Mouse (Mus musculus) cerebellum, adult 2 months (tissue): ENCODE measurements around the gene Tbck.

Experiments
- CTCF ChIP-seq: fragments of 200-500 bp; IDR thresholded peaks from 2 replicates; pipeline ENCODE4 v1.5.1; 2011; ENCODE audit warnings: low read depth, mild to moderate bottlenecking, control low read depth, low read length, moderate library complexity, borderline replicate concordance; ENCODE audit not compliant: insufficient read depth
- POLR2A ChIP-seq: fragments of 200-500 bp; IDR thresholded peaks from 2 replicates; pipeline ENCODE4 v1.6.1; 2011; ENCODE audit warnings: low read length, control low read depth, borderline replicate concordance; ENCODE audit not compliant: insufficient read depth

DNA sequence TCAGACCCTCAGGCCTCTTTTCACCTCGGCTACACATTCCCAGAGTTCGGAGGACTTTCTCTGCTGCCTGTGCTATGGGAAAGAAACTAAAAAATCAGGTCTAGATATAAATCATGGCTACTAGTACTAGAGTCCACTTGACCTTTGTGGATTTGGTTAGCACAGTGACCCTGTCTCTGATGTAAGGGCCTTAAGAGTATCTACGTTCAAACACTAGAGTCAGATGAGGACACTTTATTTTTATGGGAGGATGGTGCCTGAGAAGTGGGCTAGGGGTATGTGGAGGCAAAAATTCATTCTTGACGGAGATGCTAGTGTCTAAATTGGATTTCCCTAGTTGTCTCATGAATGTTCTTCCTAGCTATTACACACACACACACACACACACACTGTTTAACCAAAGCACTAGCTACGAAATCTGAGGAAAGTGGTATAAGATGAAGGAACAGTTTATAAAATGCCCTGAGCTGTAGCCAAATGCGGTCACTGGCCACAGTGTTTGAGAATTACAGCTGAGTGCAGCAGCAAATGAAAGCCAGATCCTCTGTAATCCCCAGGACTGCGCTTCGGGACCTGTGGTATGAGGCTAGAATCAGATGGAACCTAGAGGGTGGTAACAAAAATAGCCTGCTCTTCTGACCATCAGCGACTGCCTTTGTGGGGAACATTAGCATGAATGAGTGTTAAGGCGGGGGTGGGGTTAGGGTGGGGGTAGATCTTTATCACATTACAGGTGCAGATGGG, 193.2 kb downstream of the Tbck start:
- no peak for TF ChIP-seq POLR2A
- TF ChIP-seq CTCF = no peak
